Mouse (Mus musculus) spleen, postnatal 10 days (tissue): Measurements from ENCODE around the gene Cacna2d1.

Experiments used
- DNase-seq, 2 experiments: peaks; one replicate each; pipeline ENCODE4 v3.0.0; 2021 to 2022; ENCODE audit warnings: low spot score in 2 of 2

The Cacna2d1 gene

GRCm38 (mm10) chr5:16417996-16418395 lies 483.5 kb downstream of the Cacna2d1 start:
- no peak for DNase-seq

DNA sequence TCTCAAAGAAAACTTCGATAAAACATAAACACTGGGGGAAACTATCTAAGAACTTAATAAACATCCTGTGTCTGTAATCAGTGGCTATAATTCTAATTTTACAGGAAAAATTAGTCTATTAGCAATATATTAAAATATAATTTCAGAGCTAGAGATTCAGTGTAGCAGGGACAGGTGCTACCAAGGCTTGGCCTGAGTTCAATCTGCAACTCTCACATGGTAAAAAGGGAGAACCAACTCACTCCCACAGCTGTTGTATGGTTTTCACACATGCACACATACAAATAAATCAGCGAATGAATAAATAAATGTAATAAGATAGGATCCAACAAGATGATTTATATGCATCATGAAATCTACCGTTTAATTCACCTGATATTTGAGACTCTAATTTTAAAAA lies 484.0 kb downstream of the Cacna2d1 start:
- no peak for DNase-seq
